Mouse (Mus musculus): ENCODE measurements at regions not wholly inside any gene's neighbourhood (a gene's known extent, or its start where the extent isn't known, plus 50 kb on each side); places are given as distances from the start of the nearest gene placed in this dataset.
A peak's percentile ranks its signal among the peaks of the same experiment; 100 is the strongest.

DNA sequence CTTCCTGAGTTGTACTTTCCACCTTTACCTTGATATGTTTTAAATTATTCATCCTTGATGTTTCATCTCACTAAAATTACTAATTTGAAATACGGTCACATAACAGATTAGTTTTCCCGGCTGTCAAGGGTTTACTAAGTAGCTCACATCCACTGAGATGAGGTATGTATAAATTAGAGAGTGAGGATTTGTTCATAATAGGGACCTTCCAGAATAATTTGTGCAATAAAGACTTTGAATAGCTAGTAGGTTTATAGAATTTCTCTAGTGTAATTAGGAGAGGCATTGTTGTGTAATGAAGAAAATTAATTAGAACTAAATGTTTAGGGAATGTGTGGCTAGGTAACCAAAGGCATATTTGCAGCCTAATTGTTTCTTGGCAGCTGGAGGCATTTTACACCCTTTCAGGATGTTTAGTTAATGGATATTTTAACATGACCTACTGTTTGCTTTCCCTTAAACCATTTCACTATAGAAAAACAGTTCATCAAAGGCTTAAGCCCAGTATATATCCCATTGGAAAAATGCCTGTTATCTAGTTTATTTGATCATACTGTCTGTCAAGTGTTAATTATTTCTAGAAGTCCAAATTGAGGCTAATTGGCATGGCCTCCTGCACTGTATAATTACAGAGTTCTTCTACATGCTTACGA lies 70.8 kb downstream of the Mat2b start:
- WGBS, result 89% methylated on average over 3 of the region's 3 CpGs
- no peak for DNase-seq (ENCODE audit: low spot score)
- H3K27ac ChIP-seq, result no peak overlapping the region

DNA sequence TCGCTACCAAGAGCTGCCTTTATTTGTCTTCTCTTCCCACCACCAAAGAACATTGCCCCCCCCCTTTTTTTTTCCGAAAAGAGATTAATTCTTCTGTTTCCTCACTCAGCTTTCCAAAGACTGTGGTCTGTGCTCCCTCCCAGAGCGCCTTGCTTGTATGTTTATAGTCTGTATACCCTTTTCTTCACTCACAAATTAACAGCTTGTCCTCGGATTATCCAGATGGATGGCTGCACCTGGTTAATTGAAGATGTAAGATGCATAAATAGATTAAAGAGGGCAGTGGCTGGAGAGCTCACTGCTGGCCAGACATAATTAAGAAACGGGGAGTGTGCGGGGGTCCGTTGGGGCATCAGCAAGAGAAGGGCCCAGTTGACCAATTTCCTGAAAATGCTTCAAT lies 75.0 kb downstream of the Mat2b start:
- 81% methylated on average over 7 of the region's 7 CpGs for WGBS
- Histone ChIP-seq H3K9me3 (replicated peaks) (no peaks in the 10 kb centered on the region), H3K36me3 (no peaks in the 10 kb centered on the region), H3K27me3 (ENCODE audit: low read depth, poor library complexity, severe bottlenecking) (no peaks in the 10 kb centered on the region), H3K4me3 (no peak overlapping the region), H3K4me1 (no peaks in the 10 kb centered on the region), H3K27ac (no peak overlapping the region)
- no peak for DNase-seq (ENCODE audit: low spot score)

More for the DNA sequence above, 70.8 kb downstream of the Mat2b start:
- H3K27me3 ChIP-seq (ENCODE audit: low read depth, poor library complexity, severe bottlenecking), result no peaks in the 10 kb centered on the region
- no peak overlapping the region for H3K4me3 ChIP-seq
- no peaks in the 10 kb centered on the region for H3K9me3 ChIP-seq (replicated peaks)
- no peaks in the 10 kb centered on the region for H3K4me1 ChIP-seq
- no peaks in the 10 kb centered on the region for H3K36me3 ChIP-seq

DNA sequence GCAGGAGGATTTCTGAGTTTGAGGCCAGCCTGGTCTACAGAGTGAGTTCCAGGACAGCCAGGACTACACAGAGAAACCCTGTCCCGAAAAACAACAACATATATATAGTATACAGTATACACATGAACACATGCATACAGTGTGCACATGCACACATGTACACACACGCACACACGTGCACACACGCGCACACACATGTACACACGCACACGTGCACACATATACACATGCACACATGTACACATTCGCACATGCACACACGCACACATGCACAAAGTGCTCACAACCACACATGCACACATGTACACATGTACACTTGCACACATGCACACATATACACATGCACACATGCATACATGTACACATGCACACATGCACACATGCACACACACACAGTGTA lies 92.0 kb downstream of the Mat2b start:
- H3K9me3 ChIP-seq (replicated peaks), result no peaks in the 10 kb centered on the region
- WGBS, result 98% methylated on average over 9 of the region's 9 CpGs
- H3K36me3 ChIP-seq, result no peaks in the 10 kb centered on the region

DNA sequence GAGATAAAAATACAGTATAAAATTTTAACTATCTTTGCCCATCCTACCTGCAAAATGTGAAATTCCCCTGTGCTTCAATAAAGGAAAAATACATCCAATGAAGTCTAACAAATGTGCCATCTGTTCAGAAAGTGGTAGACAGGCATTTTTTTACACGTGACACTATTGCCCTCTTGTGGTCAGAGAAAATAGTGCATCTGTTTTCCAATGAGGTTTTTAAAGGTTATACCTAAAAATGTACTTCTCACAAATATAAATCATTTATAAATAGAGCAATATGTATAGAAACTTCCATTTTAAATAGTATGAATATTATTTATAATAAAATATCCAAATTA lies 93.5 kb downstream of the Mat2b start:
- no peak overlapping the region for H3K4me3 ChIP-seq
- H3K27me3 ChIP-seq (ENCODE audit: low read depth, poor library complexity, severe bottlenecking), result no peaks in the 10 kb centered on the region
- WGBS, result 0% methylated on average over 1 of the region's 1 CpGs
- peak; percentile 31 for DNase-seq (ENCODE audit: low spot score)
- no peaks in the 10 kb centered on the region for H3K9me3 ChIP-seq (replicated peaks)
- no peaks in the 10 kb centered on the region for H3K36me3 ChIP-seq
- H3K4me1 ChIP-seq, result peaks cover 15% of the 10 kb centered on the region
- H3K27ac ChIP-seq, result no peak overlapping the region

More for the DNA sequence above, 92.0 kb downstream of the Mat2b start:
- H3K27me3 ChIP-seq (ENCODE audit: low read depth, poor library complexity, severe bottlenecking), result no peaks in the 10 kb centered on the region
- no peak for DNase-seq (ENCODE audit: low spot score)
- H3K4me1 ChIP-seq, result peaks cover 15% of the 10 kb centered on the region
- no peak overlapping the region for H3K27ac ChIP-seq
- no peak overlapping the region for H3K4me3 ChIP-seq

DNA sequence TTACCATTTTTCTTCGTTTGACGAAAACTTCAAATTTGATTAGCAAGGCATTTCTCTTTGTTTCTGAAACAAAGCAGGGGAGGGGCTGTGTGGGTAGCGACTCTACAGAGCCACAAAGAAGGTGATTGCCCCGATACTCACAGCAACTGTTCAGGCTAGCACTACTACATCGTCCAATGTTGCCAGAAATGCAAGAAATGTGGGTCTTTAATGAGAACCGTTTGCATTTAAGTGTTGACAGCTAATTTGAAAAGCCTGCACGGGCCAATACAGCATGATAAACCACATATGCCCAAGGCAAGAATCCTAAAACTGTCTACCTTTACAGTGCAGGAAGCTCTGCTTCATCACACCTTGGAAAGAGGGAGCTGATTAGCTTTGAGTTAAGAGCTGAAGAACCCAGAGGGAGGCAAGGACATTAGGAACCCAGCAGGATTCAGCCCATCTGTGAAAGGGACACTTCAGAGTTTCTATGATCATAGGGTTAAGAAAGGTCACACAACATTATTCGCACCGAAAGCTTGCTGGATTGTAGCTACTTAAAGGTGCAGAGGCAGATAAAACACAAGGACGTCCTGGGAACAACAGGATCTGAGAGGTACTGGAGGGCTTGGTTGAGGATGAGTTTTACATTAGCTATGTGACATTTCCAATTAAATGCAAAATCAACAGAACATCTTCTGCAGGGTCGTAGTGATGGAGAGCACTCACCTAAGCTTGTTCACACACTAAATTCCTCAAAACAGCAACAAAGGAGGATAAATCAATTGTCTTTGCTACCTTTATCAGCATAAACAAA lies 94.0 kb downstream of the Mat2b start:
- no peaks in the 10 kb centered on the region for H3K36me3 ChIP-seq
- H3K27me3 ChIP-seq (ENCODE audit: low read depth, poor library complexity, severe bottlenecking), result no peaks in the 10 kb centered on the region
- no peak overlapping the region for H3K4me3 ChIP-seq
- DNase-seq (ENCODE audit: low spot score), result no peak
- H3K4me1 ChIP-seq, result peaks cover 15% of the 10 kb centered on the region
- 12% methylated on average over 11 of the region's 11 CpGs for WGBS
- no peak overlapping the region for H3K27ac ChIP-seq
- H3K9me3 ChIP-seq (replicated peaks), result no peaks in the 10 kb centered on the region

DNA sequence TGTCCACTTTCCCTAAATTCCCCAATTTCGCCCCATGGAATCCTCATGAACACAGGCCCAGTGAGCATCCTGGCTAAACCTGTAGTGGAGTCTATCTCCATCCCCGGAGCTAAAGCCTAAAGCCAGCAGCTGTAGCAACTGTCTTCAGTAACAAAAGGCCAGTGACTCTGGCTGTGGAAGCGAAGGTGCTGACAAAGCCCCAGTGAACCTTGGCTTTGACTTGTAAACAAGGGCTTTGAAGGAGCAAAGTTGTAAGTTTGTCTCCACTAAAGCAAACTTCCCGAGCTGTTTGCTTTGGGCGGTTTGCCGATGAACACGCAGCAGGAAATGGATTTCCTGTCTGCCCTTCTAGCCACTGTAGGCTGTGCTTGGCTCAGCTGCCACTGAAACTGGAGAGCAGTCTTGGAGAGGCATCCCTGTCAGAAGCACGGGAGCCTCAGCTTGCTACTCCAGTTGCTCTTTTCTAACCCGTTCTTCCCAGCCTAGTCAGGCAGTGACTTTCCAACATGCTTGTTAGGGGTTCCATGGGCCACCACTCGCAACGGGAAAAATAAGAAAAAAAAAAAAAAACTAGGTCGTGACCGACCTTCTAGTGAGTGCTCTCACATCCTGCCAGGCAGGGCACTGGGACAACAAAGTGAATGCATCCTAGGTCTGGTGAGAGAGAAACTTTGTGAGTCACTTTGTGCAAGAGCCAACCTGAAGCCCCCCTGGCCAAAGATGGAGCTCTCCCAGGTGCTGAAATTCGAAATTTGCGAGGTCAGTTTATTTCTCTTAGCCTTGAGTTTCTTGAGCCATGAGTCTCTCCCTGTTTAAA lies 94.8 kb downstream of the Mat2b start:
- Histone ChIP-seq H3K4me1 (peaks cover 15% of the 10 kb centered on the region), H3K4me3 (no peak overlapping the region), H3K36me3 (no peaks in the 10 kb centered on the region), H3K27me3 (ENCODE audit: low read depth, poor library complexity, severe bottlenecking) (no peaks in the 10 kb centered on the region), H3K27ac (no peak overlapping the region), H3K9me3 (replicated peaks) (no peaks in the 10 kb centered on the region)
- DNase-seq (ENCODE audit: low spot score), result peak; percentile 80
- WGBS, result 10% methylated on average over 15 of the region's 15 CpGs

DNA sequence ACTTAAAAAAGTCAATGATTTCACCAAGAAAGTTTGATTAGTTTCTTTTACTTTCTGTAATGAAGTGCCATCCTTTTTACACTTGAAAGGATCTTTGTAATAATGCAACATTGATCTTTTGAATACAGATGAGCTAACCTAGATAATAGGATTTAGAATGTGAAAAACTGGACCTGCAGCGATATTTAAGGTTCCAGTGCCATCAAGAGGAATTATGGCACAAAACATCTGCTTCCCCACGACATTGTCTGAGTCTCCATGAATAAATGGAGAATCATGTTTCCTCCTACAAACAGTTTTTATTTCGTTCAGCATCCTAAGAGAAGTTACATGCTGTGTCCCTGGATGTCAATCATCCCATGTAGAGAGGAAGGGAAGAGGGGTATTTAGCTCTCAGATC lies 98.7 kb downstream of the Mat2b start:
- no peak overlapping the region for H3K27ac ChIP-seq
- no peaks in the 10 kb centered on the region for H3K36me3 ChIP-seq
- no peaks in the 10 kb centered on the region for H3K9me3 ChIP-seq (replicated peaks)
- no peak overlapping the region for H3K4me3 ChIP-seq
- H3K27me3 ChIP-seq (ENCODE audit: low read depth, poor library complexity, severe bottlenecking), result no peaks in the 10 kb centered on the region
- 71% methylated on average over 3 of the region's 3 CpGs for WGBS
- peaks cover 15% of the 10 kb centered on the region for H3K4me1 ChIP-seq
- DNase-seq (ENCODE audit: low spot score), result no peak

DNA sequence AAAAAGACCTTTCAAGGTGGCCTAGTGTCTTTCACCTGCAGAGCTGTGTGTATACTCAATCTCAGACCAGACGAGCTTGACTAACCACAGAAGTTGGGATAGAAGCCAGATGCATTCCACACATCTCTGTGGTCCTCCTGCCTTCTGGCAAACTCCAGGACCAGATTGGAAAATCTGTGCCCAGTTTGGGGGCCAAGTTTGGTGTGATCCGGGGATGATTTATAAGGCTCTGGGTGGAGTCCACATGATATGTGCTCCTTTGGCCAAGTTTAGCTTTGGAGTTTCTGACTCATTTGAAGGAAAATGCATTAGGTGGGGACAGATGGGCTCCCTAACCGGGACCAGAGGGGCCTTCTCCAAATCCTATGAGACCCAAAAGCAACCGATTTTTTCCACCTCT lies 102.9 kb downstream of the Mat2b start:
- no peaks in the 10 kb centered on the region for H3K36me3 ChIP-seq
- no peak overlapping the region for H3K4me3 ChIP-seq
- no peaks in the 10 kb centered on the region for H3K27me3 ChIP-seq (ENCODE audit: low read depth, poor library complexity, severe bottlenecking)
- no peak for DNase-seq (ENCODE audit: low spot score)
- no peaks in the 10 kb centered on the region for H3K9me3 ChIP-seq (replicated peaks)
- 88% methylated on average over 4 of the region's 4 CpGs for WGBS
- H3K4me1 ChIP-seq, result peaks cover 14% of the 10 kb centered on the region
- no peak overlapping the region for H3K27ac ChIP-seq

DNA sequence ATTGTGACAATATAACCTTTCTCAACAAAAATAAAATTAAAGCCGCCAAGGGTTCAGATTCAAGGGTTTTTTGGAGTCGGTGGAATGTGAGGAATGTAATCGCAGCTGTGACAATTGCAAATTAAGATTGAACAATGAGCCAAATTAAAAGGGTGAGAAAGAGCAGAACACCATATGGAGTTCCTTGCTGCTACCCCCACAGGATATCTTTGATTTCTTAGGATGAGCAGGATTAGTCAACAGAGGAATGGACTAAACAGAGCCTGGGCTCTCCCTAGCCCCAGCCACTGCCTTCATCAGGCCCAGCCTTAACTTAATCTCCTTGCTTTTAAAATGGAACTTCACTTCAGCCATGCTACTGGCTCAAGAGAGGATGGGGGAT lies 121.3 kb downstream of the Mat2b start:
- Histone ChIP-seq H3K4me1 (peaks cover 6% of the 10 kb centered on the region; the same call in 1 of the 2 replicates), H3K4me3 (no peak overlapping the region), H3K27me3 (ENCODE audit: low read depth, poor library complexity, severe bottlenecking) (no peaks in the 10 kb centered on the region), H3K9me3 (replicated peaks) (no peaks in the 10 kb centered on the region), H3K27ac (no peak overlapping the region), H3K36me3 (no peaks in the 10 kb centered on the region)
- 26% methylated on average over 3 of the region's 3 CpGs for WGBS
- no peak for DNase-seq (ENCODE audit: low spot score)

DNA sequence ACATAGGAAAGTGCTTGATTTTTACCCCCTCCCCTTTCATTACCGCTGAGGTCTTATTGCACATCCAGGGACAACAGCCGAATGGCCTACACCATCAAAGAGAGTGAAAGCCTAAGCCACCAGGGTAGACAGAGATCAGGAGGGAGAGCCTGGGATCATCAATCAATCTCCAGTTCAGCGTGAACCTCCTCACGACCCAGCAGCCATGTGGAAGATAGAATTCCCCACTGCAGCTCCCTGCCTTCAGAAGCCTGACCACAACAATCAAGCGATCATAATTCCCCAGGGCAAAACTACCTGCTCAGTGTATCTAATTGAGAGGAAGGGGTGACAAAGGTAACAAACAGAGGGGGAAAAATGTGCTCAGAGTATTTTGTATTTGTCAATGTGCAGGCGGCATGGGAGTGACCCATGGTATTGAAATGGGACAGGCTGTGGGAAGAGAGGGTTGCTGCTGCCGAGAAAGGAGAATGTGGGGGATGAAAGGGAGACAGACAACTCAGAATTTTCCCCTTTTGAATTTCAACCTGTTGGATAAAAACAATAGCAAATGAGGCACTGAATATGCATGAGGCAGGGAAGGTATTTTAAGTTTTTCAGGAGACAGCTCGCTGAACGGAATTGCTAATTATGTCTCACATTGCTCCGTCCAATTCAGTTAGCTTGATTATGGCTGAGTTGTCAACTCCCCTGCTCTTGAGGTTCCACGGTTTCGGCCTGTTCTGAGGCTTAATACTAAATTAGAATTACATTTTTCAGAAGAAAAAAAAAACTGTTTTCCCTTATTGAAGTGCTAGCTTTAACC lies 121.8 kb downstream of the Mat2b start:
- Histone ChIP-seq H3K27ac (no peak overlapping the region), H3K4me3 (no peak overlapping the region), H3K4me1 (peaks cover 6% of the 10 kb centered on the region; the same call in 1 of the 2 replicates), H3K36me3 (no peaks in the 10 kb centered on the region), H3K27me3 (ENCODE audit: low read depth, poor library complexity, severe bottlenecking) (no peaks in the 10 kb centered on the region), H3K9me3 (replicated peaks) (no peaks in the 10 kb centered on the region)
- 22% methylated on average over 12 of the region's 12 CpGs for WGBS
- peak; percentile 30 for DNase-seq (ENCODE audit: low spot score)

DNA sequence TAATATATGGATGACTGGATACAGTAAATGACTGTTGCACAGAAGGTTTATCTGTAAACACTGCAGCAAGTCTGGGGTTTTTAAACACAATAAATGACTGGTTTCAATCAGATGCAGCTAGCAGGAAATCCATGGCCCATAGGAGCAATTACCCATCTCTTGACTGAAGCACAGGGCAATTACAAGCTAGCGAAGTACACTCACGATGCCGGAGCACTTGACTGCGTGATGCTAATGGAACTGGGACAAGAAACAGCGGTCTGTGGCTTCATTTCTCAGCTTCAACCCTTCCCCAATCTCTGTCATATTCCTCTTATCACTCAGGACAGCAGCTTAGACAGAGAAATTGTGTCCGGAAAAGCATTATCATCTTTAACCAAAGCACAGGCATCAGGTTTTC lies 132.1 kb downstream of the Mat2b start:
- Histone ChIP-seq H3K36me3 (no peaks in the 10 kb centered on the region), H3K27me3 (ENCODE audit: low read depth, poor library complexity, severe bottlenecking) (no peaks in the 10 kb centered on the region), H3K27ac (no peak overlapping the region), H3K9me3 (replicated peaks) (no peaks in the 10 kb centered on the region), H3K4me3 (no peak overlapping the region), H3K4me1 (no peaks in the 10 kb centered on the region)
- DNase-seq (ENCODE audit: low spot score), result no peak
- 77% methylated on average over 6 of the region's 6 CpGs for WGBS

DNA sequence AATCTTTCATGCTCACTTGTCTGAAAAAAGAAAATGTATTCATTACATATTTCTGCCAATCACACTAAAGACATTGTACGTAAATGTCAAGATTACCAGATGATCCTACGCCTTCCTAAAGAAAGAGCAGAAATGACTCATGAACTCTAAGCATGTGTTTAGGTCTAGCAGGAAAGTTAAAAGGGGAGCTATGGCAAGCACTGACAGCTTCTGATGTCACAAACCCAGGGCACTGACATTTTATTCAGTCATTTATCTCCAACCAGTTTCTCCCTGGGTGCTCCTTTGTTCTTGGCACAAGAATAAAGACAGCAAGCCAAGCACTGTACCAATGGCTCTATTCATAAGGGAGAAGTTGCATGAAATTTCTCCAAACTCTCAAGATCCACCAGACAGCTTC lies 133.0 kb downstream of the Mat2b start:
- H3K4me1 ChIP-seq, result no peaks in the 10 kb centered on the region
- no peak overlapping the region for H3K27ac ChIP-seq
- no peaks in the 10 kb centered on the region for H3K27me3 ChIP-seq (ENCODE audit: low read depth, poor library complexity, severe bottlenecking)
- no peaks in the 10 kb centered on the region for H3K9me3 ChIP-seq (replicated peaks)
- DNase-seq (ENCODE audit: low spot score), result no peak
- H3K36me3 ChIP-seq, result no peaks in the 10 kb centered on the region
- WGBS, result 92% methylated on average over 2 of the region's 2 CpGs
- H3K4me3 ChIP-seq, result no peak overlapping the region
